Mouse (Mus musculus) liver, adult 2 months (tissue): Measurements from ENCODE around the gene Hoxc5.

Experiments
- CTCF ChIP-seq: fragments of 200-500 bp; IDR thresholded peaks from 2 replicates; pipeline ENCODE4 v1.5.1; 2011; ENCODE audit warnings: low read depth, low read length, control low read depth
- POLR2A ChIP-seq: fragments of 200-500 bp; IDR thresholded peaks from 2 replicates; pipeline ENCODE4 v1.6.1; 2011; ENCODE audit warnings: low read length, control low read depth; ENCODE audit not compliant: insufficient read depth; ENCODE audit errors: extremely low read depth

- TF ChIP-seq CTCF = no peak
- no peak for TF ChIP-seq POLR2A
Measured at GRCm38 (mm10) chr15:103020899-103021418, 53.7 kb downstream of the Hoxc5 start.
